Mouse (Mus musculus) liver, embryonic 16.5 days (tissue): ENCODE measurements around the gene Sirt1. TPM values are rescaled to one million over a fixed set of nuclear protein-coding genes. Genes with fewer than 3 reads are reported as not detected.
A peak's percentile ranks its signal among the peaks of the same experiment; 100 is the strongest.

ENCODE experiments used
- ATAC-seq: fragments of 200-750 bp; cut with Nextera tagmentation; 2 replicates; pipeline ENCODE4 v1.8.0; 2017; ENCODE audit warnings: low read depth, mild to moderate bottlenecking, moderate number of reproducible peaks, moderate library complexity
- H3K27ac ChIP-seq: fragments of 300-500 bp; sonication (generic); 2 replicates; pipeline ENCODE4 v1.5.1; 2014; ENCODE audit warnings: mild to moderate bottlenecking, low read length
- H3K27me3 ChIP-seq: fragments of 300-500 bp; sonication (generic); 2 replicates; pipeline ENCODE4 v1.6.1; 2014; ENCODE audit warnings: low read depth, low read length, mixed read lengths; ENCODE audit not compliant: control insufficient read depth, insufficient read depth
- H3K36me3 ChIP-seq: fragments of 300-500 bp; sonication (generic); 2 replicates; pipeline ENCODE4 v1.6.1; 2014; ENCODE audit warnings: mild to moderate bottlenecking; ENCODE audit not compliant: control insufficient read depth, insufficient read depth
- H3K4me1 ChIP-seq: fragments of 300-500 bp; sonication (generic); 2 replicates; pipeline ENCODE4 v1.6.1; 2014; ENCODE audit warnings: low read depth, low read length, mixed read lengths; ENCODE audit not compliant: control insufficient read depth
- H3K4me2 ChIP-seq: fragments of 300-500 bp; sonication (generic); 2 replicates; pipeline ENCODE4 v1.6.1; 2014; ENCODE audit warnings: low read depth, low read length, mixed read lengths
- H3K4me3 ChIP-seq: fragments of 300-500 bp; sonication (generic); 2 replicates; pipeline ENCODE4 v1.5.1; 2014; ENCODE audit warnings: low read depth, mild to moderate bottlenecking, low read length
- H3K9ac ChIP-seq: fragments of 300-500 bp; sonication (generic); 2 replicates; pipeline ENCODE4 v1.6.1; 2014; ENCODE audit warnings: low read depth, low read length
- H3K9me3 ChIP-seq: fragments of 300-500 bp; sonication (generic); replicated peaks from 2 replicates; pipeline ENCODE4 v1.6.1; 2016; ENCODE audit warnings: low read length; ENCODE audit not compliant: control insufficient read depth
- WGBS: fragments of 180-500 bp; shearing (Covaris S2); extraction: QIAGEN DNeasy Blood & Tissue Kit; methylation state at CpG from one replicate; pipeline ENCODE4 v1.1.7; 2014; ENCODE audit not compliant: insufficient replicate concordance; 5-methylcytosine and 5-hydroxymethylcytosine counted together
- polyA plus RNA-seq: library from polyadenylated mRNA; unstranded; fragments of >200 nt; fragmentation: Nextera tagmentation; extraction: Ambion mirVana; gene quantifications from 2 replicates; pipeline ENCODE4 v1.2.1, GENCODE M21; 2015

Gene Sirt1
- polyA plus RNA-seq, 1 experiment from 2014 or later = 2.4 TPM

GRCm38 (mm10) chr10:63313726-63314125 lies 67.8 kb downstream of the Sirt1 start:
- peaks cover 60% of the 10 kb centered on the region for H3K36me3 ChIP-seq
- H3K27me3 ChIP-seq = no peaks in the 10 kb centered on the region
- no peaks in the 10 kb centered on the region for H3K9me3 ChIP-seq
- no peaks in the 10 kb centered on the region for H3K4me1 ChIP-seq
- H3K4me3 ChIP-seq = no peak overlapping the region
- no peak overlapping the region for H3K27ac ChIP-seq
- no peak for ATAC-seq
- no peak overlapping the region for H3K9ac ChIP-seq
- 77% methylated on average over 1 of the region's 1 CpGs for WGBS
- H3K4me2 ChIP-seq = no peak overlapping the region

GRCm38 (mm10) chr10:63308582-63309366 lies 72.7 kb downstream of the Sirt1 start:
- no peaks in the 10 kb centered on the region for H3K27me3 ChIP-seq
- ATAC-seq = peak; percentile 64
- H3K9me3 ChIP-seq = no peaks in the 10 kb centered on the region
- no peak overlapping the region for H3K4me2 ChIP-seq
- no peaks in the 10 kb centered on the region for H3K4me1 ChIP-seq
- H3K9ac ChIP-seq = no peak overlapping the region
- 38% methylated on average over 10 of the region's 10 CpGs for WGBS
- no peak overlapping the region for H3K27ac ChIP-seq
- no peak overlapping the region for H3K4me3 ChIP-seq
- peaks cover 49% of the 10 kb centered on the region for H3K36me3 ChIP-seq

- ATAC-seq = no peak
- Histone ChIP-seq H3K36me3 (peaks cover 33% of the 10 kb centered on the region), H3K4me1 (no peaks in the 10 kb centered on the region), H3K27ac (no peak overlapping the region), H3K27me3 (no peaks in the 10 kb centered on the region), H3K4me3 (no peak overlapping the region), H3K9ac (no peak overlapping the region), H3K9me3 (no peaks in the 10 kb centered on the region), H3K4me2 (no peak overlapping the region)
- WGBS = 85% methylated on average over 2 of the region's 2 CpGs
Observed at GRCm38 (mm10) chr10:63302356-63302755, 79.1 kb downstream of the Sirt1 start.

- H3K9me3 ChIP-seq = no peaks in the 10 kb centered on the region
- H3K4me2 ChIP-seq = no peak overlapping the region
- peaks cover 15% of the 10 kb centered on the region for H3K4me1 ChIP-seq
- peaks cover 41% of the 10 kb centered on the region for H3K36me3 ChIP-seq
- no peaks in the 10 kb centered on the region for H3K27me3 ChIP-seq
- no peak for ATAC-seq
- H3K4me3 ChIP-seq = no peak overlapping the region
- WGBS = 80% methylated on average over 7 of the region's 7 CpGs
- peak overlapping the region; percentile 14 for H3K27ac ChIP-seq
- no peak overlapping the region for H3K9ac ChIP-seq
Observed at GRCm38 (mm10) chr10:63282846-63283245, 98.7 kb downstream of the Sirt1 start.

- Histone ChIP-seq H3K9me3 (no peaks in the 10 kb centered on the region), H3K9ac (no peak overlapping the region), H3K36me3 (peaks cover 37% of the 10 kb centered on the region), H3K27ac (peak overlapping the region; percentile 41), H3K27me3 (no peaks in the 10 kb centered on the region), H3K4me1 (peaks cover 19% of the 10 kb centered on the region), H3K4me3 (no peak overlapping the region), H3K4me2 (no peak overlapping the region)
- WGBS = 47% methylated on average over 4 of the region's 4 CpGs
- peak; percentile 63 for ATAC-seq
Observed at GRCm38 (mm10) chr10:63282417-63282816, 99.1 kb downstream of the Sirt1 start.

GRCm38 (mm10) chr10:63279851-63280250 lies 101.7 kb downstream of the Sirt1 start:
- H3K27ac ChIP-seq = no peak overlapping the region
- H3K9me3 ChIP-seq = no peaks in the 10 kb centered on the region
- no peaks in the 10 kb centered on the region for H3K27me3 ChIP-seq
- H3K4me3 ChIP-seq = no peak overlapping the region
- H3K4me1 ChIP-seq = peaks cover 32% of the 10 kb centered on the region
- no peak overlapping the region for H3K4me2 ChIP-seq
- whole genome bisulfite sequencing = 94% methylated on average over 3 of the region's 3 CpGs
- peaks cover 32% of the 10 kb centered on the region for H3K36me3 ChIP-seq
- no peak overlapping the region for H3K9ac ChIP-seq
- no peak for ATAC-seq

GRCm38 (mm10) chr10:63277010-63277409 lies 104.5 kb downstream of the Sirt1 start:
- H3K27me3 ChIP-seq = no peaks in the 10 kb centered on the region
- ATAC-seq = peak; percentile 90
- H3K4me3 ChIP-seq = peak overlapping the region; percentile 46
- H3K36me3 ChIP-seq = peaks cover 22% of the 10 kb centered on the region
- H3K27ac ChIP-seq = peak overlapping the region; percentile 95
- WGBS = 25% methylated on average over 3 of the region's 3 CpGs
- H3K9ac ChIP-seq = peak overlapping the region; percentile 51
- peak overlapping the region; percentile 57 for H3K4me2 ChIP-seq
- no peaks in the 10 kb centered on the region for H3K9me3 ChIP-seq
- peaks cover 37% of the 10 kb centered on the region for H3K4me1 ChIP-seq

- Histone ChIP-seq H3K9ac (0 out of 2 replicates have a peak overlapping the region, but pooled peaks have one; percentile 26), H3K9me3 (no peaks in the 10 kb centered on the region)
Observed at GRCm38 (mm10) chr10:63272868-63273267, 108.6 kb downstream of the Sirt1 start.

GRCm38 (mm10) chr10:63272401-63272800 lies 109.1 kb downstream of the Sirt1 start:
- H3K36me3 ChIP-seq = peaks cover 25% of the 10 kb centered on the region
- peak overlapping the region; percentile 32 for H3K4me3 ChIP-seq
- peak overlapping the region; percentile 92 for H3K27ac ChIP-seq
- no peak overlapping the region for H3K9ac ChIP-seq
- H3K4me2 ChIP-seq = peak overlapping the region; percentile 60
- peaks cover 35% of the 10 kb centered on the region for H3K4me1 ChIP-seq
- ATAC-seq = peak; percentile 74
- H3K27me3 ChIP-seq = no peaks in the 10 kb centered on the region
- no peaks in the 10 kb centered on the region for H3K9me3 ChIP-seq

More at GRCm38 (mm10) chr10:63272868-63273267, 108.6 kb downstream of the Sirt1 start:
- ATAC-seq = peak; percentile 83
- peak overlapping the region; percentile 92 for H3K27ac ChIP-seq
- H3K4me1 ChIP-seq = peaks cover 39% of the 10 kb centered on the region
- peak overlapping the region; percentile 60 for H3K4me2 ChIP-seq
- no peaks in the 10 kb centered on the region for H3K27me3 ChIP-seq
- peaks cover 25% of the 10 kb centered on the region for H3K36me3 ChIP-seq
- peak overlapping the region; percentile 32 for H3K4me3 ChIP-seq
- 52% methylated on average over 5 of the region's 5 CpGs for WGBS
